Mouse (Mus musculus) stomach, embryonic 15.5 days (tissue): ENCODE results near the gene Poln. TPM values are rescaled to one million over a fixed set of nuclear protein-coding genes. Genes with fewer than 3 reads are reported as not detected.

Experiments used
- polyA plus RNA-seq: library from polyadenylated mRNA; unstranded; fragments of >200 nt; fragmentation: Nextera tagmentation; extraction: Ambion mirVana; gene quantifications from 2 replicates; pipeline ENCODE4 v1.2.1, GENCODE M21; 2015

Gene Poln
- polyA plus RNA-seq, 1 experiment from 2014 or later = 0.92 TPM

Other genes with a start within 250 kb of the Poln start
- gene Nelfa, start 233.0 kb downstream of the Poln start, polyA plus RNA-seq = 47.0 and 48.9 TPM in 2 replicates
- 67.5 and 71.5 TPM in 2 replicates for gene Gm1673, start 186.0 kb downstream of the Poln start, polyA plus RNA-seq
- 0.28 and 0.32 TPM in 2 replicates for gene Nat8l, start 173.5 kb downstream of the Poln start, polyA plus RNA-seq
- 33.7 and 35.9 TPM in 2 replicates for gene Haus3, start 79 bp upstream of the Poln start, polyA plus RNA-seq
- gene Mxd4, start 18.3 kb upstream of the Poln start, polyA plus RNA-seq = 28.7 and 34.7 TPM in 2 replicates
- gene Zfyve28, start 119.0 kb upstream of the Poln start, polyA plus RNA-seq = 0.53 and 0.62 TPM in 2 replicates
- gene Cfap99, start 119.2 kb upstream of the Poln start, polyA plus RNA-seq = not detected in 2 replicates
- 138 and 151 TPM in 2 replicates for gene Rnf4, start 166.8 kb upstream of the Poln start, polyA plus RNA-seq
- gene Fam193a, start 200.5 kb upstream of the Poln start, polyA plus RNA-seq = 10.3 and 11.8 TPM in 2 replicates